Mouse (Mus musculus): ENCODE results near the gene Itsn1. TPM values are rescaled to one million over a fixed set of nuclear protein-coding genes. Genes with fewer than 3 reads are reported as not detected.

The Itsn1 gene
- polyA plus RNA-seq, 1 experiment = 24.3 TPM

GRCm38 (mm10) chr16:91837558-91838041 lies 108.5 kb downstream of the Itsn1 start:
- Histone ChIP-seq H3ac (ENCODE audit: control insufficient read depth, insufficient read length, low read depth) (no peak overlapping the region), H3K79me3 (ENCODE audit: low read depth) (no peaks in the 10 kb centered on the region), H3K27me3 (ENCODE audit: control insufficient read depth, insufficient read depth, insufficient read length) (no peaks in the 10 kb centered on the region), H3K36me3 (ENCODE audit: control insufficient read depth, insufficient read depth) (no peaks in the 10 kb centered on the region), H3K79me2 (ENCODE audit: control insufficient read depth, insufficient read depth) (no peaks in the 10 kb centered on the region), H3K4me3 (ENCODE audit: insufficient read depth, poor library complexity, severe bottlenecking) (no peak overlapping the region)
- TF ChIP-seq USF1 (IDR thresholded peaks at IDR 0.05; ENCODE audit: low read depth) (no peak), FOSL1 (IDR thresholded peaks at IDR 0.05; ENCODE audit: insufficient read depth, low read length, poor library complexity, severe bottlenecking) (no peak), MYOD1 (IDR thresholded peaks at IDR 0.05; ENCODE audit: control insufficient read depth, insufficient read length, low read depth) (no peak)

- Histone ChIP-seq H3K79me3 (ENCODE audit: low read depth) (no peaks in the 10 kb centered on the region), H3K27me3 (ENCODE audit: control insufficient read depth, insufficient read depth, insufficient read length) (no peaks in the 10 kb centered on the region), H3K4me3 (ENCODE audit: insufficient read depth, poor library complexity, severe bottlenecking) (no peak overlapping the region), H3K79me2 (ENCODE audit: control insufficient read depth, insufficient read depth) (no peaks in the 10 kb centered on the region), H3K36me3 (ENCODE audit: control insufficient read depth, insufficient read depth) (no peaks in the 10 kb centered on the region), H3ac (ENCODE audit: control insufficient read depth, insufficient read length, low read depth) (no peak overlapping the region)
- no peak for TF ChIP-seq USF1 (IDR thresholded peaks at IDR 0.05; ENCODE audit: low read depth)
- TF ChIP-seq CTCF (IDR thresholded peaks at IDR 0.05; ENCODE audit: control insufficient read depth, insufficient read depth, insufficient read length) = no peak
- no peak for TF ChIP-seq CEBPB (IDR thresholded peaks at IDR 0.05; ENCODE audit: low read depth)
- TF ChIP-seq MAX (IDR thresholded peaks at IDR 0.05) = no peak
- no peak for TF ChIP-seq MYOD1 (IDR thresholded peaks at IDR 0.05; ENCODE audit: control insufficient read depth, insufficient read length, low read depth)
- no peak for TF ChIP-seq MYOG (IDR thresholded peaks at IDR 0.05; ENCODE audit: control insufficient read depth, extremely low read depth, insufficient read length)
- no peak for TF ChIP-seq FOSL1 (IDR thresholded peaks at IDR 0.05; ENCODE audit: insufficient read depth, low read length, poor library complexity, severe bottlenecking)
Observed at GRCm38 (mm10) chr16:91838771-91839170, 109.7 kb downstream of the Itsn1 start.

- TF ChIP-seq FOSL1 (IDR thresholded peaks at IDR 0.05; ENCODE audit: insufficient read depth, low read length, poor library complexity, severe bottlenecking) = no peak
- no peak for TF ChIP-seq USF1 (IDR thresholded peaks at IDR 0.05; ENCODE audit: low read depth)
- no peak for TF ChIP-seq MYOG (IDR thresholded peaks at IDR 0.05; ENCODE audit: control insufficient read depth, extremely low read depth, insufficient read length)
- no peak for TF ChIP-seq CTCF (IDR thresholded peaks at IDR 0.05; ENCODE audit: control insufficient read depth, insufficient read depth, insufficient read length)
- H3K36me3 ChIP-seq (ENCODE audit: control insufficient read depth, insufficient read depth) = no peaks in the 10 kb centered on the region
- no peak overlapping the region for H3K4me3 ChIP-seq (ENCODE audit: insufficient read depth, poor library complexity, severe bottlenecking)
- H3K79me3 ChIP-seq (ENCODE audit: low read depth) = no peaks in the 10 kb centered on the region
- H3K79me2 ChIP-seq (ENCODE audit: control insufficient read depth, insufficient read depth) = no peaks in the 10 kb centered on the region
- no peaks in the 10 kb centered on the region for H3K27me3 ChIP-seq (ENCODE audit: control insufficient read depth, insufficient read depth, insufficient read length)
- no peak overlapping the region for H3ac ChIP-seq (ENCODE audit: control insufficient read depth, insufficient read length, low read depth)
Observed at GRCm38 (mm10) chr16:91839462-91839861, 110.4 kb downstream of the Itsn1 start.

DNA sequence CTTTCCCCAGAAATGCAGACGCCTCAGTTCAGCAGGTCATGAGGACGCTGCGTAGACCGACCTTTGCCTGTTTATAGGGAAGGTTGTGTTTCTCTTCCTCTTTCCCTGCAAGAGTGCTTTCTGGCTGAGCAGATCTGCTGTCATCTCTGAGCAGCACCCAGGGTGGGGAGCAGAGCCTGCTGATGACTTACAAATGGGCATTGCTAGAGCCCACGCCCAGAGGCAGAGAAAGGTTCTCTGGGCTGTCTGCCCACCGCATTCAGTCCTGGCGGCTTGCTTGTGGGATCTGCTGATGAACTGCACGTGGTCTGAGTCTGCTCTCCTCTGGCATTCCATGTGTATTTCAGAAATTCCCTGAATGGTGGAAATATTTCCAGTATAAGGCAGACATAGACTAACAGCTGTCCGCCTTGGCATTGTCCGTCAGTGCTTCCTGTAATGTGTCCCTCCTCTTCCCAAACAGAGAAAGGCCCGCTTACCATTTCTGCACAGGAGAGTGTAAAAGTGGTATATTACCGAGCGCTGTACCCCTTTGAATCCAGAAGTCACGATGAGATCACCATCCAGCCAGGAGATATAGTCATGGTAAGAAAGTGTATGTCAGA lies 112.0 kb downstream of the Itsn1 start:
- H3K79me2 ChIP-seq (ENCODE audit: control insufficient read depth, insufficient read depth) = no peaks in the 10 kb centered on the region
- no peaks in the 10 kb centered on the region for H3K36me3 ChIP-seq (ENCODE audit: control insufficient read depth, insufficient read depth)
- no peak overlapping the region for H3K4me3 ChIP-seq (ENCODE audit: insufficient read depth, poor library complexity, severe bottlenecking)
- TF ChIP-seq CTCF (IDR thresholded peaks at IDR 0.05; ENCODE audit: control insufficient read depth, insufficient read depth, insufficient read length) (no peak), MYOD1 (IDR thresholded peaks at IDR 0.05; ENCODE audit: control insufficient read depth, insufficient read length, low read depth) (no peak), MYOG (IDR thresholded peaks at IDR 0.05; ENCODE audit: control insufficient read depth, extremely low read depth, insufficient read length) (no peak), USF1 (IDR thresholded peaks at IDR 0.05; ENCODE audit: low read depth) (no peak), FOSL1 (IDR thresholded peaks at IDR 0.05; ENCODE audit: insufficient read depth, low read length, poor library complexity, severe bottlenecking) (no peak), MAX (IDR thresholded peaks at IDR 0.05) (no peak), CEBPB (IDR thresholded peaks at IDR 0.05; ENCODE audit: low read depth) (no peak)
- H3ac ChIP-seq (ENCODE audit: control insufficient read depth, insufficient read length, low read depth) = no peak overlapping the region
- H3K27me3 ChIP-seq (ENCODE audit: control insufficient read depth, insufficient read depth, insufficient read length) = no peaks in the 10 kb centered on the region
- no peaks in the 10 kb centered on the region for H3K79me3 ChIP-seq (ENCODE audit: low read depth)

- no peaks in the 10 kb centered on the region for H3K79me2 ChIP-seq (ENCODE audit: control insufficient read depth, insufficient read depth)
- no peak overlapping the region for H3K4me3 ChIP-seq (ENCODE audit: insufficient read depth, poor library complexity, severe bottlenecking)
- H3ac ChIP-seq (ENCODE audit: control insufficient read depth, insufficient read length, low read depth) = no peak overlapping the region
- H3K36me3 ChIP-seq (ENCODE audit: control insufficient read depth, insufficient read depth) = no peaks in the 10 kb centered on the region
- no peak for TF ChIP-seq FOSL1 (IDR thresholded peaks at IDR 0.05; ENCODE audit: insufficient read depth, low read length, poor library complexity, severe bottlenecking)
- H3K27me3 ChIP-seq (ENCODE audit: control insufficient read depth, insufficient read depth, insufficient read length) = no peaks in the 10 kb centered on the region
- no peaks in the 10 kb centered on the region for H3K79me3 ChIP-seq (ENCODE audit: low read depth)
Observed at GRCm38 (mm10) chr16:91846089-91846741, 117.1 kb downstream of the Itsn1 start.

DNA sequence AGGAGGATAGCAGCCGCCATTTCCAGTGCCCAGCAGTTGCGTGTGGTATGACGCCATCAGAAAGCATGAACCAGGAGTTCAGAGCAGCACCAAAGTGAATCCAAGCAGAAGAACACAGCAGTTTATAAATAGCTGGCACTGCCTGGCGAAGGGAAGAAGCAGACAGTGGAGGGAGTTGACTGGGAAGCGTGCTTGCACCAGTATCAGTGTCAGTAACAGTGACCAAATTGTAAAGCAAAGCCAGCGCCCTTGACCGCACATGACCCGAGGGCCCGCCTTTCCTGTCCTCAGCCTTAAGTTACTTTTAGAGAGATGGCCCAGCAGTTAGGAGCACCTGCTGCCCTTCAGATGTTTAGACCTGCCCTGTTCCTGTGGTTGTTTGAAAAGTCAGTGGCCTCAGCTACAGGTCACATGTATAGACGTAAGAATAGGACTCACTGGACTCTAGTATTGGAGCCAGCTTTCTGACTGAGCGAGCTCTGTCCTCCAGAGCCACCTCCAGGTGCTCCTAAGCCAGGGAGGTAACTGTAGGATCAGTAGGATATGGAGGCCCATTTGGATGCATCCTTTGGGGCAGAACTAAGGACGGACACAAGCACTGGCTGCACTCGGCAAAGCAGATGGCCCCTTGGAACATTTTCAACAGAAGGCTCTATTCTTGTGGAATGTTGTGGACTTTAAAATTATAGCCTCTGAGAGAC lies 118.6 kb downstream of the Itsn1 start:
- Histone ChIP-seq H3K4me3 (ENCODE audit: insufficient read depth, poor library complexity, severe bottlenecking) (no peak overlapping the region), H3ac (ENCODE audit: control insufficient read depth, insufficient read length, low read depth) (no peak overlapping the region), H3K79me2 (ENCODE audit: control insufficient read depth, insufficient read depth) (no peaks in the 10 kb centered on the region), H3K79me3 (ENCODE audit: low read depth) (no peaks in the 10 kb centered on the region), H3K27me3 (ENCODE audit: control insufficient read depth, insufficient read depth, insufficient read length) (no peaks in the 10 kb centered on the region), H3K36me3 (ENCODE audit: control insufficient read depth, insufficient read depth) (peaks cover 3% of the 10 kb centered on the region)
- TF ChIP-seq CEBPB (IDR thresholded peaks at IDR 0.05; ENCODE audit: low read depth) (no peak), FOSL1 (IDR thresholded peaks at IDR 0.05; ENCODE audit: insufficient read depth, low read length, poor library complexity, severe bottlenecking) (no peak), MYOD1 (IDR thresholded peaks at IDR 0.05; ENCODE audit: control insufficient read depth, insufficient read length, low read depth) (no peak)
